Mouse (Mus musculus): ENCODE results near the gene Tsnaxip1. TPM values are rescaled to one million over a fixed set of nuclear protein-coding genes. Genes with fewer than 3 reads are reported as not detected.
A peak's percentile ranks its signal among the peaks of the same experiment; 100 is the strongest.

Tsnaxip1 gene
- total RNA-seq, 1 experiment, result 0.13 TPM

DNA sequence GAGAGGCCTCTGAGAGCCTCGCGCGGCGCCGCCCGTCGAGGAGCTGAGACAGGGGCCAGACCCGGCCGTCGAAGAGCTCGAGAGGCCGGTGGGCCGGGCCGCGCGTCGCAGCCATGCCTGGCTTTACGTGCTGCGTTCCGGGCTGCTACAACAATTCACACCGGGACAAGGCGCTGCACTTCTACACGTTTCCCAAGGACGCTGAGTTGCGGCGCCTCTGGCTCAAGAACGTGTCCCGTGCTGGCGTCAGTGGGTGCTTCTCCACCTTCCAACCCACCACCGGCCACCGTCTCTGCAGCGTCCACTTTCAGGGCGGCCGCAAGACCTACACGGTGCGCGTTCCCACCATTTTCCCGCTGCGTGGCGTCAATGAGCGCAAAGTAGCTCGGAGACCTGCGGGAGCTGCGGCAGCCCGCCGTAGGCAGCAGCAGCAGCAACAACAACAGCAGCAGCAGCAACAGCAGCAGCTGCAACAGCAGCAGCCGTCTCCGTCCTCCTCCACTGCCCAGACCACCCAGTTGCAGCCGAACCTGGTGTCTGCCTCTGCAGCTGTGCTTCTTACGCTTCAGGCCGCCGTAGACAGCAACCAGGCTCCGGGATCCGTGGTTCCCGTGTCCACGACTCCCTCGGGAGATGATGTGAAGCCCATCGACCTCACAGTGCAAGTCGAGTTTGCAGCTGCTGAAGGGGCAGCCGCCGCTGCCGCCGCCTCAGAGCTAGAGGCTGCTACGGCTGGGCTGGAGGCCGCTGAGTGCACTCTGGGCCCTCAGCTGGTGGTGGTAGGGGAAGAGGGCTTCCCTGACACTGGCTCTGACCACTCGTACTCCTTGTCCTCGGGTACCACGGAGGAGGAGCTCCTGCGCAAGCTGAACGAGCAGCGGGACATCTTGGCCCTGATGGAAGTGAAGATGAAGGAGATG lies 28.0 kb downstream of the Tsnaxip1 start:
- 0 out of 2 replicates have a peak, but pooled peaks cover 3% of the 10 kb centered on the region for H3K36me3 ChIP-seq (ENCODE audit: control insufficient read depth, insufficient read depth, low read length, poor library complexity, severe bottlenecking)
- H3K9ac ChIP-seq (ENCODE audit: insufficient read depth, low read depth, low read length, poor library complexity, severe bottlenecking), result peak overlapping the region; percentile 97
- TF ChIP-seq ZNF384 (IDR thresholded peaks at IDR 0.05; ENCODE audit: low read depth, low read length), result no peak
- no peak for TF ChIP-seq HCFC1 (IDR thresholded peaks at IDR 0.05; ENCODE audit: borderline replicate concordance, insufficient read depth, low read length)
- no peak for TF ChIP-seq MAFK (IDR thresholded peaks at IDR 0.05; ENCODE audit: insufficient read depth, low read depth, low read length)
- TF ChIP-seq ZC3H11A (IDR thresholded peaks at IDR 0.05; ENCODE audit: borderline replicate concordance, low read depth, low read length), result no peak
- peak overlapping the region; percentile 91 to 98 for H3K4me3 ChIP-seq (ENCODE audit: insufficient read depth in 1 of 2, low read depth in 1 of 2, low read length in 2 of 2, poor library complexity in 1 of 2, severe bottlenecking in 1 of 2)
- H3K27ac ChIP-seq (ENCODE audit: insufficient read depth, low read depth, low read length, poor library complexity, severe bottlenecking), result no peak overlapping the region
- in situ Hi-C loops (cut with MboI; ENCODE audit: low sequenced_read_pairs in 2 of 2, unreplicated experiment in 2 of 2), result no loop called here
- H3K4me1 ChIP-seq (ENCODE audit: control insufficient read depth in 2 of 2, insufficient read depth in 2 of 2, low read length in 2 of 2, poor library complexity in 1 of 2), result peaks cover 5 to 9% of the 10 kb centered on the region in 2 experiments; a peak in 3 of 4 replicates
- DNase-seq (ENCODE audit: low read depth, low spot score), result no peak
- no peaks in the 10 kb centered on the region for H3K9me3 ChIP-seq (ENCODE audit: control insufficient read depth, insufficient read depth, low read depth, low read length)

DNA sequence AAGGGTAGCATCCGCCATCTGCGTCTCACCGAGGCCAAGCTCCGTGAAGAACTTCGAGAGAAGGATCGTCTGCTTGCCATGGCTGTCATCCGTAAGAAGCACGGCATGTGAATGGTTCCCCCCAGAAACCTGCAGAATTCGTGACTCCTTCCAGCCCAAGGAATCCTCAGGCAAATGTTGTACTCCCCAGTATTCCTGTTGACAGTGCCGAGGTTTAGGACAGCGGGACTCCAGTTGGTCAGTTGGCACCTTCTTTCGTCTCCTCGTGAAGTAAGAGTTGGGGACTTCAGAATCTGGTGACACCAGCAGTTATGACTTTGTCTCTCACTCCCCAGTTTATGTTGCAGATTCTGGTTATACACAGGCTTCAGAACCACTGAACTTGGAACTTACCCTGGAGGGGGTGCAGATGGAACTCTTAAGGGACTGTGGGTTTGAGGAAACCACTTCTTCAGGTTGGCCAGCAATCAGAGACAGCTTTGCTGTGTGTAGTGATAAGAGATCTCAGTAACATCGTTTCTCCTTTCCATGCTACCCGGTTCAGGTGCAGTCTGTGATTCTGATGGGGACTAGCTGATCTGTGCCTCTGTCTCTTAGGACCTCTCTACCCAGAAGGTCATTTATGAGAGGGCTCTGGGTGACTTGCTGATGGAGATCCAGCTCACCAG lies 28.8 kb downstream of the Tsnaxip1 start:
- H3K4me1 ChIP-seq (ENCODE audit: control insufficient read depth in 2 of 2, insufficient read depth in 2 of 2, low read length in 2 of 2, poor library complexity in 1 of 2), result peaks cover 4 to 7% of the 10 kb centered on the region in 2 experiments; a peak in 3 of 4 replicates
- H3K4me3 ChIP-seq (ENCODE audit: insufficient read depth in 1 of 2, low read depth in 1 of 2, low read length in 2 of 2, poor library complexity in 1 of 2, severe bottlenecking in 1 of 2), result peak overlapping the region; percentile 91 to 98
- H3K9ac ChIP-seq (ENCODE audit: insufficient read depth, low read depth, low read length, poor library complexity, severe bottlenecking), result peak overlapping the region; percentile 97
- no peak for TF ChIP-seq MAFK (IDR thresholded peaks at IDR 0.05; ENCODE audit: insufficient read depth, low read depth, low read length)
- TF ChIP-seq CHD2 (IDR thresholded peaks at IDR 0.05; ENCODE audit: low read depth, low read length), result no peak
- TF ChIP-seq ZNF384 (IDR thresholded peaks at IDR 0.05; ENCODE audit: low read depth, low read length), result no peak
- no peak for TF ChIP-seq ZC3H11A (IDR thresholded peaks at IDR 0.05; ENCODE audit: borderline replicate concordance, low read depth, low read length)
- no peak for TF ChIP-seq HCFC1 (IDR thresholded peaks at IDR 0.05; ENCODE audit: borderline replicate concordance, insufficient read depth, low read length)
- no peak for DNase-seq (ENCODE audit: low read depth, low spot score)
- no peak overlapping the region for H3K27ac ChIP-seq (ENCODE audit: insufficient read depth, low read depth, low read length, poor library complexity, severe bottlenecking)
- no peaks in the 10 kb centered on the region for H3K9me3 ChIP-seq (ENCODE audit: control insufficient read depth, insufficient read depth, low read depth, low read length)
- in situ Hi-C loops (cut with MboI; ENCODE audit: low sequenced_read_pairs in 2 of 2, unreplicated experiment in 2 of 2), result no loop called here
- 0 out of 2 replicates have a peak, but pooled peaks cover 3% of the 10 kb centered on the region for H3K36me3 ChIP-seq (ENCODE audit: control insufficient read depth, insufficient read depth, low read length, poor library complexity, severe bottlenecking)

DNA sequence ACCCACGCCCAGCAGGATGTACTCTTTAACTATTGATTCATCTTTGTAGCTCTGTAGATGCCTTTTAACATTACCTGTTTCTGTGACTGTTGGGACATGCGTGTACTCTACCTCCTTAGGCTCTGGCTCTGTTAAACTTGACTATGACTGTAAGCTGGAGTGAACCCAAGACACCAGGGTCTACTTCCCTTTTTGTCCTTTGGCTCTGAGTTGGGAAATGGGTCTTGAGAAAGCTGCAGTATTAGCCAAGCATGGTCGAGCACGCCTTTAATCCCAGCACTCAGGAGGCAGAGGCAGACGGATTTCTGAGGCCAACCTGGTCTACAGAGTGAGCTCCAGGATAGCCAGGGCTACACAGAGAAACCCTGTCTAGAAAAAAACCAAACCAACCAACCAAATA lies 31.0 kb downstream of the Tsnaxip1 start:
- Histone ChIP-seq H3K4me3 (ENCODE audit: insufficient read depth in 1 of 2, low read depth in 1 of 2, low read length in 2 of 2, poor library complexity in 1 of 2, severe bottlenecking in 1 of 2) (no peak overlapping the region), H3K36me3 (ENCODE audit: control insufficient read depth, insufficient read depth, low read length, poor library complexity, severe bottlenecking) (0 out of 2 replicates have a peak, but pooled peaks cover 4% of the 10 kb centered on the region), H3K9me3 (ENCODE audit: control insufficient read depth, insufficient read depth, low read depth, low read length) (no peaks in the 10 kb centered on the region), H3K4me1 (ENCODE audit: control insufficient read depth in 2 of 2, insufficient read depth in 2 of 2, low read length in 2 of 2, poor library complexity in 1 of 2) (peaks cover 11 to 13% of the 10 kb centered on the region in 2 experiments), H3K9ac (ENCODE audit: insufficient read depth, low read depth, low read length, poor library complexity, severe bottlenecking) (no peak overlapping the region; the same call in 1 of the 2 replicates), H3K27ac (ENCODE audit: insufficient read depth, low read depth, low read length, poor library complexity, severe bottlenecking) (no peak overlapping the region)
- no peak for DNase-seq (ENCODE audit: low read depth, low spot score)
- TF ChIP-seq ZNF384 (IDR thresholded peaks at IDR 0.05; ENCODE audit: low read depth, low read length), result no peak
- TF ChIP-seq MAFK (IDR thresholded peaks at IDR 0.05; ENCODE audit: insufficient read depth, low read depth, low read length), result no peak
- no peak for TF ChIP-seq ZC3H11A (IDR thresholded peaks at IDR 0.05; ENCODE audit: borderline replicate concordance, low read depth, low read length)
- TF ChIP-seq HCFC1 (IDR thresholded peaks at IDR 0.05; ENCODE audit: borderline replicate concordance, insufficient read depth, low read length), result no peak
- TF ChIP-seq CHD2 (IDR thresholded peaks at IDR 0.05; ENCODE audit: low read depth, low read length), result no peak
- in situ Hi-C loops (cut with MboI; ENCODE audit: low sequenced_read_pairs in 2 of 2, unreplicated experiment in 2 of 2), result no loop called here

DNA sequence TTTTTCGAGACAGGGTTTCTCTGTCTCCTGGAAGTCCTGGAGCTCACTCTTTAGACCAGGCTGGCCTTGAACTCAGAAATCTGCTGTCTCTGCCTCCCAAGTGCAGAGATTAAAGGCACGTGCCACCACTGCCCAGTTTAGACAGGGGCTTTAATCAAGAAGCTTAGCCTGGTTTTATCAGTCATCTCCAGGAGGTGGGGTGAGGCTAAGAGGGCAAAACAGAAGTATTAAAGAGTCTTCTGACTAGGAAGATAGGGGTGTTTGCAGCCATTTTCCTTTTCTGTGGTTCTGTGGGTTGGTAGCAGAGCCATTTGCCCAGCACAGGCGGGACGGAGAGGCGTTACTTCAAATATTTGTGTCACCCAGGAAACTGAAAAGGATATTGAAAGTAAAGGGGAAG lies 31.8 kb downstream of the Tsnaxip1 start:
- Histone ChIP-seq H3K4me3 (ENCODE audit: insufficient read depth in 1 of 2, low read depth in 1 of 2, low read length in 2 of 2, poor library complexity in 1 of 2, severe bottlenecking in 1 of 2) (peak overlapping the region in 1 of 2 experiments; percentile 55; a peak in 1 of 4 replicates), H3K4me1 (ENCODE audit: control insufficient read depth in 2 of 2, insufficient read depth in 2 of 2, low read length in 2 of 2, poor library complexity in 1 of 2) (peaks cover 13 to 15% of the 10 kb centered on the region in 2 experiments), H3K36me3 (ENCODE audit: control insufficient read depth, insufficient read depth, low read length, poor library complexity, severe bottlenecking) (peaks cover 6% of the 10 kb centered on the region; the same call in 1 of the 2 replicates), H3K9me3 (ENCODE audit: control insufficient read depth, insufficient read depth, low read depth, low read length) (no peaks in the 10 kb centered on the region), H3K9ac (ENCODE audit: insufficient read depth, low read depth, low read length, poor library complexity, severe bottlenecking) (peak overlapping the region; percentile 82; the same call in 1 of the 2 replicates), H3K27ac (ENCODE audit: insufficient read depth, low read depth, low read length, poor library complexity, severe bottlenecking) (no peak overlapping the region)
- DNase-seq (ENCODE audit: low read depth, low spot score), result no peak
- TF ChIP-seq ZNF384 (IDR thresholded peaks at IDR 0.05; ENCODE audit: low read depth, low read length) (no peak), CHD2 (IDR thresholded peaks at IDR 0.05; ENCODE audit: low read depth, low read length) (no peak), ZC3H11A (IDR thresholded peaks at IDR 0.05; ENCODE audit: borderline replicate concordance, low read depth, low read length) (no peak), MAFK (IDR thresholded peaks at IDR 0.05; ENCODE audit: insufficient read depth, low read depth, low read length) (no peak), HCFC1 (IDR thresholded peaks at IDR 0.05; ENCODE audit: borderline replicate concordance, insufficient read depth, low read length) (no peak)
- in situ Hi-C loops (cut with MboI; ENCODE audit: low sequenced_read_pairs in 2 of 2, unreplicated experiment in 2 of 2), result no loop called here

Measured in ES-E14 (cell line).